Mouse (Mus musculus) telencephalon, adult 2 months (tissue): Measurements from ENCODE around the gene Arhgef2.
A peak's percentile ranks its signal among the peaks of the same experiment; 100 is the strongest.

Experiments used
- DNase-seq: peaks from one replicate; pipeline ENCODE4 v3.0.0-alpha.2; 2011; ENCODE audit warnings: low read depth, low spot score

Gene Arhgef2

GRCm38 (mm10) chr3:88659798-88660197, 54.0 kb downstream of the Arhgef2 start:
- DNase-seq: no peak

GRCm38 (mm10) chr3:88664095-88664494, 58.3 kb downstream of the Arhgef2 start:
- no peak for DNase-seq

- DNase-seq: peak; percentile 47
Observed at GRCm38 (mm10) chr3:88677399-88677798, 71.6 kb downstream of the Arhgef2 start.

- DNase-seq: no peak
Observed at GRCm38 (mm10) chr3:88683814-88684213, 78.0 kb downstream of the Arhgef2 start.

- no peak for DNase-seq
Observed at GRCm38 (mm10) chr3:88684236-88684979, 78.6 kb downstream of the Arhgef2 start.

GRCm38 (mm10) chr3:88684980-88685941, 79.5 kb downstream of the Arhgef2 start, which contains the start of gene Khdc4:
TSS of gene Khdc4 (plus strand) at chr3:88685803.
- DNase-seq: peak; percentile 99

- peak; percentile 26 for DNase-seq
Observed at GRCm38 (mm10) chr3:88685958-88686451, 80.2 kb downstream of the Arhgef2 start.

- DNase-seq: no peak
Observed at GRCm38 (mm10) chr3:88686734-88687611, 81.2 kb downstream of the Arhgef2 start.

- DNase-seq: no peak
Observed at GRCm38 (mm10) chr3:88689079-88689478, 83.3 kb downstream of the Arhgef2 start.

GRCm38 (mm10) chr3:88695545-88695944, 89.8 kb downstream of the Arhgef2 start:
- no peak for DNase-seq
